Mouse (Mus musculus) frontal cortex, postnatal 36 days (tissue): Measurements from ENCODE around the gene Farp2.
"Not testable (repeated sequence)": the region's sequence is repeated elsewhere in the genome, so short reads cannot be mapped to it uniquely, and the experiment has no call there.

Source experiments
- DNase-seq, 2 experiments: peaks; one replicate each; pipeline ENCODE4 v3.0.0; 2022; ENCODE audit warnings: low spot score in 2 of 2

Gene Farp2

GRCm38 (mm10) chr1:93635091-93635579 is 123.3 kb downstream of the Farp2 start:
- DNase-seq, result no peak

- DNase-seq, result peak; percentile 99 to 100
Measured at GRCm38 (mm10) chr1:93635580-93636192, 123.8 kb downstream of the Farp2 start.

GRCm38 (mm10) chr1:93636211-93636897 is 124.5 kb downstream of the Farp2 start:
- no peak for DNase-seq

- DNase-seq, result no peak
Measured at GRCm38 (mm10) chr1:93641978-93642377, 130.1 kb downstream of the Farp2 start.

- DNase-seq, result no peak
Measured at GRCm38 (mm10) chr1:93642692-93643091, 130.8 kb downstream of the Farp2 start.

GRCm38 (mm10) chr1:93649604-93650172 is 137.8 kb downstream of the Farp2 start:
- peak; percentile 8 to 12 for DNase-seq

- no peak for DNase-seq
Measured at GRCm38 (mm10) chr1:93654275-93654674, 142.4 kb downstream of the Farp2 start.

GRCm38 (mm10) chr1:93654798-93655197 is 142.9 kb downstream of the Farp2 start:
- DNase-seq, result no peak

- DNase-seq, result no peak
Measured at GRCm38 (mm10) chr1:93656325-93657024, 144.6 kb downstream of the Farp2 start.

- no peak for DNase-seq
Measured at GRCm38 (mm10) chr1:93657025-93657360, 145.1 kb downstream of the Farp2 start.

- not testable (repeated sequence) for DNase-seq
Measured at GRCm38 (mm10) chr1:93658559-93658958, 146.7 kb downstream of the Farp2 start, which contains the start of gene Stk25. Stk25 (minus strand) TSS chr1:93658659.

- DNase-seq, result no peak
Measured at GRCm38 (mm10) chr1:93667760-93668400, 156.0 kb downstream of the Farp2 start.

- peak in 1 of 2 experiments; percentile 45 for DNase-seq
Measured at GRCm38 (mm10) chr1:93668791-93669548, 157.1 kb downstream of the Farp2 start.

GRCm38 (mm10) chr1:93669941-93670340 is 158.1 kb downstream of the Farp2 start:
- DNase-seq, result no peak
